Mouse (Mus musculus) cerebral cortex, adult 2 months (tissue): ENCODE data around the gene Helz.

Experiments used
- WGBS: fragments of 180-500 bp; shearing (Covaris S2); methylation state at CpG from one replicate; pipeline ENCODE4 v1.1.7; 2018; 5-methylcytosine and 5-hydroxymethylcytosine counted together

Helz gene

GRCm38 (mm10) chr11:107547351-107548203 is at the start of gene Helz:
Helz (plus strand) TSS chr11:107547930.
- 1% methylated on average over 70 of the region's 70 CpGs for WGBS

GRCm38 (mm10) chr11:107502801-107503200 is 44.9 kb upstream of the Helz start:
- 83% methylated on average over 8 of the region's 8 CpGs for WGBS

- 98% methylated on average over 3 of the region's 4 CpGs for WGBS
Measured at GRCm38 (mm10) chr11:107504364-107504763, 43.4 kb upstream of the Helz start.

- 52% methylated on average over 1 of the region's 1 CpGs for WGBS
Measured at GRCm38 (mm10) chr11:107506260-107506659, 41.5 kb upstream of the Helz start.

GRCm38 (mm10) chr11:107509631-107510338 is 37.9 kb upstream of the Helz start:
- 21% methylated on average over 11 of the region's 11 CpGs for WGBS

GRCm38 (mm10) chr11:107510362-107511269 is 37.1 kb upstream of the Helz start:
- WGBS = 16% methylated on average over 18 of the region's 18 CpGs

- 38% methylated on average over 5 of the region's 5 CpGs for WGBS
Measured at GRCm38 (mm10) chr11:107511954-107512353, 35.8 kb upstream of the Helz start.

GRCm38 (mm10) chr11:107513047-107513446 is 34.7 kb upstream of the Helz start:
- WGBS = 36% methylated on average over 10 of the region's 10 CpGs

- WGBS = 96% methylated on average over 2 of the region's 2 CpGs
Measured at GRCm38 (mm10) chr11:107516387-107516786, 31.3 kb upstream of the Helz start.

GRCm38 (mm10) chr11:107518645-107519429 is 28.9 kb upstream of the Helz start:
- WGBS = 89% methylated on average over 5 of the region's 5 CpGs

GRCm38 (mm10) chr11:107521153-107521552 is 26.6 kb upstream of the Helz start:
- WGBS = 65% methylated on average over 1 of the region's 1 CpGs

GRCm38 (mm10) chr11:107524966-107525365 is 22.8 kb upstream of the Helz start:
- WGBS = 71% methylated on average over 1 of the region's 1 CpGs

GRCm38 (mm10) chr11:107527632-107528031 is 20.1 kb upstream of the Helz start:
- 93% methylated on average over 3 of the region's 3 CpGs for WGBS

- 52% methylated on average over 8 of the region's 8 CpGs for WGBS
Measured at GRCm38 (mm10) chr11:107529320-107529719, 18.4 kb upstream of the Helz start.

GRCm38 (mm10) chr11:107531445-107531844 is 16.3 kb upstream of the Helz start:
- WGBS = 89% methylated on average over 4 of the region's 4 CpGs

GRCm38 (mm10) chr11:107532271-107532670 is 15.5 kb upstream of the Helz start:
- 57% methylated on average over 5 of the region's 5 CpGs for WGBS

- 93% methylated on average over 4 of the region's 4 CpGs for WGBS
Measured at GRCm38 (mm10) chr11:107538994-107539393, 8.7 kb upstream of the Helz start.

GRCm38 (mm10) chr11:107540339-107540738 is 7.4 kb upstream of the Helz start:
- WGBS = 59% methylated on average over 1 of the region's 1 CpGs

- 42% methylated on average over 13 of the region's 13 CpGs for WGBS
Measured at GRCm38 (mm10) chr11:107545747-107546476, 1.8 kb upstream of the Helz start.

GRCm38 (mm10) chr11:107546667-107547301 is 946 bp upstream of the Helz start:
- under 1% methylated on average over 37 of the region's 37 CpGs for WGBS
